Mouse (Mus musculus) hindbrain, embryonic 11.5 days (tissue): Measurements from ENCODE around the gene Srek1ip1. TPM values are rescaled to one million over a fixed set of nuclear protein-coding genes. Genes with fewer than 3 reads are reported as not detected.

Source experiments
- ATAC-seq: fragments of 200-750 bp; cut with Nextera tagmentation; 2 replicates; pipeline ENCODE4 v1.8.0; 2017; ENCODE audit warnings: mild to moderate bottlenecking, moderate TSS enrichment, moderate library complexity; ENCODE audit not compliant: low FRiP score
- DNase-seq: peaks from one replicate; pipeline ENCODE4 v3.0.0-alpha.2; 2015; ENCODE audit warnings: low spot score
- H3K27ac ChIP-seq: fragments of 300-500 bp; sonication (generic); 2 replicates; pipeline ENCODE4 v1.5.1; 2014; ENCODE audit warnings: mild to moderate bottlenecking, low read depth, low read length
- H3K27me3 ChIP-seq: fragments of 300-500 bp; sonication (generic); 2 replicates; pipeline ENCODE4 v1.6.1; 2014; ENCODE audit warnings: mild to moderate bottlenecking, low read length, moderate library complexity, mixed read lengths; ENCODE audit not compliant: control insufficient read depth, insufficient read depth
- H3K36me3 ChIP-seq: fragments of 300-500 bp; sonication (generic); 2 replicates; pipeline ENCODE4 v1.6.1; 2014; ENCODE audit warnings: mild to moderate bottlenecking, low read length, moderate library complexity, mixed read lengths; ENCODE audit not compliant: control insufficient read depth, insufficient read depth
- H3K4me1 ChIP-seq: fragments of 300-500 bp; sonication (generic); replicated peaks from 2 replicates; pipeline ENCODE4 v1.6.1; 2014; ENCODE audit warnings: low read length, mixed read lengths; ENCODE audit not compliant: control insufficient read depth, insufficient read depth
- H3K4me2 ChIP-seq: fragments of 300-500 bp; sonication (generic); replicated peaks from 2 replicates; pipeline ENCODE4 v1.6.1; 2014; ENCODE audit warnings: mild to moderate bottlenecking, low read depth, low read length
- H3K4me3 ChIP-seq: fragments of 300-500 bp; sonication (generic); 2 replicates; pipeline ENCODE4 v1.5.1; 2014; ENCODE audit warnings: low read depth, low read length
- H3K9ac ChIP-seq: fragments of 300-500 bp; sonication (generic); 2 replicates; pipeline ENCODE4 v1.6.1; 2014; ENCODE audit warnings: low read depth, low read length
- H3K9me3 ChIP-seq: fragments of 300-500 bp; sonication (generic); 2 replicates; pipeline ENCODE4 v1.6.1; 2016; ENCODE audit warnings: low read length; ENCODE audit not compliant: control insufficient read depth
- WGBS: fragments of 180-500 bp; shearing (Covaris S2); extraction: QIAGEN DNeasy Blood & Tissue Kit; methylation state at CpG from one replicate; pipeline ENCODE4 v1.1.7; 2014; 5-methylcytosine and 5-hydroxymethylcytosine counted together
- polyA plus RNA-seq: library from polyadenylated mRNA; unstranded; fragments of >200 nt; fragmentation: Nextera tagmentation; extraction: Ambion mirVana; gene quantifications from 2 replicates; pipeline ENCODE4 v1.2.1, GENCODE M21; 2014

Srek1ip1 gene
- polyA plus RNA-seq, 1 experiment from 2014 or later: 19.7 TPM

- ATAC-seq (no peak), DNase-seq (no peak)
- 96% methylated on average over 1 of the region's 1 CpGs for WGBS
- Histone ChIP-seq H3K4me1 (no peaks in the 10 kb centered on the region), H3K9ac (no peak overlapping the region), H3K9me3 (no peaks in the 10 kb centered on the region), H3K4me2 (no peak overlapping the region), H3K36me3 (peaks cover under 1% of the 10 kb centered on the region; the same call in 1 of the 2 replicates), H3K4me3 (no peak overlapping the region), H3K27ac (no peak overlapping the region), H3K27me3 (no peaks in the 10 kb centered on the region)
Observed at GRCm38 (mm10) chr13:104821908-104822307, 29.6 kb downstream of the Srek1ip1 start.

GRCm38 (mm10) chr13:104822411-104822838 is 30.1 kb downstream of the Srek1ip1 start:
- Histone ChIP-seq H3K9me3 (no peaks in the 10 kb centered on the region), H3K4me2 (no peak overlapping the region), H3K9ac (no peak overlapping the region), H3K4me3 (no peak overlapping the region), H3K27ac (no peak overlapping the region), H3K27me3 (no peaks in the 10 kb centered on the region), H3K4me1 (no peaks in the 10 kb centered on the region), H3K36me3 (peaks cover 3% of the 10 kb centered on the region; the same call in 1 of the 2 replicates)
- peak; percentile 46 for ATAC-seq
- peak; percentile 25 for DNase-seq
- 20% methylated on average over 7 of the region's 8 CpGs for WGBS

GRCm38 (mm10) chr13:104825470-104825869 is 33.2 kb downstream of the Srek1ip1 start:
- Histone ChIP-seq H3K27me3 (no peaks in the 10 kb centered on the region), H3K9ac (no peak overlapping the region), H3K4me3 (no peak overlapping the region), H3K4me2 (no peak overlapping the region), H3K36me3 (peaks cover 3% of the 10 kb centered on the region; the same call in 1 of the 2 replicates), H3K27ac (no peak overlapping the region), H3K4me1 (no peaks in the 10 kb centered on the region), H3K9me3 (no peaks in the 10 kb centered on the region)
- WGBS: 86% methylated on average over 2 of the region's 2 CpGs
- DNase-seq: no peak
- ATAC-seq: no peak

- no peaks in the 10 kb centered on the region for H3K4me1 ChIP-seq
- H3K27ac ChIP-seq: no peak overlapping the region
- no peaks in the 10 kb centered on the region for H3K27me3 ChIP-seq
- DNase-seq (no peak), ATAC-seq (no peak)
- H3K4me2 ChIP-seq: no peak overlapping the region
- H3K9me3 ChIP-seq: no peaks in the 10 kb centered on the region
- H3K36me3 ChIP-seq: no peaks in the 10 kb centered on the region
- WGBS: 94% methylated on average over 13 of the region's 13 CpGs
- H3K4me3 ChIP-seq: no peak overlapping the region
- H3K9ac ChIP-seq: no peak overlapping the region
Observed at GRCm38 (mm10) chr13:104832811-104833210, 40.5 kb downstream of the Srek1ip1 start.

GRCm38 (mm10) chr13:104837628-104838027 is 45.3 kb downstream of the Srek1ip1 start:
- WGBS: 85% methylated on average over 7 of the region's 7 CpGs
- no peaks in the 10 kb centered on the region for H3K9me3 ChIP-seq
- no peaks in the 10 kb centered on the region for H3K27me3 ChIP-seq
- H3K4me2 ChIP-seq: no peak overlapping the region
- no peak overlapping the region for H3K27ac ChIP-seq
- ATAC-seq (no peak), DNase-seq (no peak)
- no peaks in the 10 kb centered on the region for H3K4me1 ChIP-seq
- H3K36me3 ChIP-seq: no peaks in the 10 kb centered on the region
- no peak overlapping the region for H3K9ac ChIP-seq
- no peak overlapping the region for H3K4me3 ChIP-seq

GRCm38 (mm10) chr13:104841937-104842336 is 49.7 kb downstream of the Srek1ip1 start:
- Histone ChIP-seq H3K27me3 (no peaks in the 10 kb centered on the region), H3K9ac (no peak overlapping the region), H3K4me1 (no peaks in the 10 kb centered on the region), H3K4me3 (no peak overlapping the region), H3K27ac (no peak overlapping the region), H3K36me3 (no peaks in the 10 kb centered on the region), H3K4me2 (no peak overlapping the region), H3K9me3 (no peaks in the 10 kb centered on the region)
- WGBS: 77% methylated on average over 4 of the region's 4 CpGs
- DNase-seq: no peak
- ATAC-seq: no peak

GRCm38 (mm10) chr13:104843295-104844089 is 51.2 kb downstream of the Srek1ip1 start:
- Histone ChIP-seq H3K27ac (no peak overlapping the region), H3K4me1 (no peaks in the 10 kb centered on the region), H3K4me3 (no peak overlapping the region), H3K4me2 (no peak overlapping the region), H3K9me3 (no peaks in the 10 kb centered on the region), H3K27me3 (no peaks in the 10 kb centered on the region), H3K9ac (no peak overlapping the region), H3K36me3 (no peaks in the 10 kb centered on the region)
- 88% methylated on average over 12 of the region's 13 CpGs for WGBS
- no peak for DNase-seq
- ATAC-seq: no peak

GRCm38 (mm10) chr13:104853645-104854044 is 61.4 kb downstream of the Srek1ip1 start:
- DNase-seq (no peak), ATAC-seq (no peak)
- H3K27ac ChIP-seq: no peak overlapping the region
- H3K4me1 ChIP-seq: no peaks in the 10 kb centered on the region
- no peaks in the 10 kb centered on the region for H3K36me3 ChIP-seq
- WGBS: 90% methylated on average over 2 of the region's 2 CpGs
- no peak overlapping the region for H3K4me2 ChIP-seq
- H3K4me3 ChIP-seq: no peak overlapping the region
- H3K9ac ChIP-seq: no peak overlapping the region
- H3K9me3 ChIP-seq: no peaks in the 10 kb centered on the region
- no peaks in the 10 kb centered on the region for H3K27me3 ChIP-seq
